Mouse (Mus musculus): ENCODE data around the gene Vps52.
"Not testable (repeated sequence)": the region's sequence is repeated elsewhere in the genome, so short reads cannot be mapped to it uniquely, and the experiment has no call there.

The Vps52 gene

GRCm38 (mm10) chr17:33965082-33965845 lies 9.7 kb downstream of the Vps52 start:
- no peak for DNase-seq (ENCODE audit: extremely low read depth, low read depth, low spot score)

- DNase-seq (ENCODE audit: extremely low read depth, low read depth, low spot score) = no peak
Observed at GRCm38 (mm10) chr17:33965846-33966550, 10.4 kb downstream of the Vps52 start.

- DNase-seq (ENCODE audit: extremely low read depth, low read depth, low spot score) = no peak
Observed at GRCm38 (mm10) chr17:33968489-33968888, 12.9 kb downstream of the Vps52 start.

- no peak for DNase-seq (ENCODE audit: extremely low read depth, low read depth, low spot score)
Observed at GRCm38 (mm10) chr17:33968927-33969326, 13.3 kb downstream of the Vps52 start.

GRCm38 (mm10) chr17:33969394-33969793 lies 13.8 kb downstream of the Vps52 start:
- no peak for DNase-seq (ENCODE audit: extremely low read depth, low read depth, low spot score)

- no peak for DNase-seq (ENCODE audit: extremely low read depth, low read depth, low spot score)
Observed at GRCm38 (mm10) chr17:33972691-33973090, 17.1 kb downstream of the Vps52 start.

GRCm38 (mm10) chr17:33973572-33973971 lies 18.0 kb downstream of the Vps52 start:
- DNase-seq (ENCODE audit: extremely low read depth, low read depth, low spot score) = no peak

GRCm38 (mm10) chr17:33977861-33978557 lies 22.4 kb downstream of the Vps52 start:
- DNase-seq (ENCODE audit: extremely low read depth, low read depth, low spot score) = no peak

- no peak for DNase-seq (ENCODE audit: extremely low read depth, low read depth, low spot score)
Observed at GRCm38 (mm10) chr17:33978631-33979031, 23.0 kb downstream of the Vps52 start.

GRCm38 (mm10) chr17:33979512-33980050 lies 24.0 kb downstream of the Vps52 start:
- no peak for DNase-seq (ENCODE audit: extremely low read depth, low read depth, low spot score)

- no peak for DNase-seq (ENCODE audit: extremely low read depth, low read depth, low spot score)
Observed at GRCm38 (mm10) chr17:33980181-33981035, 24.8 kb downstream of the Vps52 start.

- peak; percentile 36 for DNase-seq (ENCODE audit: extremely low read depth, low read depth, low spot score)
Observed at GRCm38 (mm10) chr17:33981192-33981909, 25.7 kb downstream of the Vps52 start.

GRCm38 (mm10) chr17:33982136-33982535 lies 26.5 kb downstream of the Vps52 start:
- not testable (repeated sequence) for DNase-seq (ENCODE audit: extremely low read depth, low read depth, low spot score)

GRCm38 (mm10) chr17:33991788-33992664 lies 36.4 kb downstream of the Vps52 start:
- no peak for DNase-seq (ENCODE audit: extremely low read depth, low read depth, low spot score)

GRCm38 (mm10) chr17:33994959-33995358 lies 39.3 kb downstream of the Vps52 start:
- DNase-seq (ENCODE audit: extremely low read depth, low read depth, low spot score) = no peak

GRCm38 (mm10) chr17:33995651-33996050 lies 40.0 kb downstream of the Vps52 start:
- DNase-seq (ENCODE audit: extremely low read depth, low read depth, low spot score) = no peak

- DNase-seq (ENCODE audit: extremely low read depth, low read depth, low spot score) = not testable (repeated sequence)
Observed at GRCm38 (mm10) chr17:33997025-33997424, 41.4 kb downstream of the Vps52 start.

GRCm38 (mm10) chr17:33998697-33999096 lies 43.1 kb downstream of the Vps52 start:
- not testable (repeated sequence) for DNase-seq (ENCODE audit: extremely low read depth, low read depth, low spot score)

Measured in fat pad, adult 2 months (tissue).